Mouse (Mus musculus) G1E-ER4 (cell line): ENCODE results near the gene Fto. TPM values are rescaled to one million over a fixed set of nuclear protein-coding genes. Genes with fewer than 3 reads are reported as not detected.

Experiments used
- GATA1 ChIP-seq: IDR thresholded peaks from one replicate; pipeline ENCODE4 v1.8.0; 2012; ENCODE audit warnings: low read length, inconsistent platforms
- polyA plus RNA-seq: library from polyadenylated mRNA; stranded (reverse); fragments of >175 nt; gene quantifications from 2 replicates; pipeline ENCODE4 v1.2.3, GENCODE M21; 2012

Gene Fto
- 9.6 and 13.9 TPM in 2 replicates for polyA plus RNA-seq

DNA sequence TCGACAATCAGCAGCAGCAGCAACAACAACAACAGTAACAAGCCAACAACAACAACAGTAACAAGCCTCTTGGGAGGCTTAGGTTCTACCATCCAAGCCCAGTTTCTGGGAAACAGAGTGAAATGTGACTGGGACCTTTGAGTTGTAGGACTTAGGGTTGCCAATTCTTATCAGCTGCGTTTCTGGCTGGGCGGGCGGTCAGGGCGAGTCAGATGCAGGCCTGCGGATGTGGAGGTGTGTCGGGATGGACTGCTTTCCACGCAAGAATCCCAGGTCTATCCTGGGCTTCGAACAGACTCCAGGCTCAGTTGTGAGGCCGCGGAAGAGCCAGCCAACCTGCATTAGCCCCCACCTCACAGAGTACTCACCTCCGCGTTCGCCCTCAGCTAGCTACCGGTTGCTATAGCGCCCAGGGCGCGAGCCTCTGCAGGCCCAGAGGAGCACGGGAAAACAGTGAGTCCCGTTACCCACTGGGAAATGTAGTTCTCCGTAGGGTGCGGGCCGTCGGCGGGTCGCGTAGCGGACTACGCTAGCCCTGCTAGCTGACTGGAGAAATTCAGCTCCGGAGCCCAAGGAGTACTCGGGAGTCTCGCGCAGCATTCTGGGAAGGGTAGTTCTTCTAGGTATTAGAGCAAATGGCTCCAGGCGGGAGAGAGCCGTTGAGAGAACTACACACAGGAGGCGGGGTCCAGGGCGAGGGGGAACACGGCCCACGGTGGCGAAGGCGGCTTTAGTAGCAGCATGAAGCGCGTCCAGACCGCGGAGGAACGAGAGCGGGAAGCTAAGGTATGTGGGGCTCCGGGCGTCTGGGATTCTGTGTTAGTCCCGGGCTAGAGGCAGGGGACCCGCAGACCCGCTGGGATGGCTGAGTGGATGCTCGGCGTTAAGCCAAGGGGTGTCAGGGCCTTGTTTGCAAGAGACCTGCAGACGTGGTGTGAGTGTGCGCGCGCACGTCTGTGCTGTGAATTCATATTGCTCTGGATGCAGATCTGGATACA, at the start of gene Fto, which contains the start of gene Rpgrip1l:
Gene Fto (plus strand): TSS at position 691 of the 998 bp plus-strand sequence.
Gene Rpgrip1l (minus strand): TSS at position 428 of the 998 bp plus-strand sequence.
- TF ChIP-seq GATA1 = no peak

DNA sequence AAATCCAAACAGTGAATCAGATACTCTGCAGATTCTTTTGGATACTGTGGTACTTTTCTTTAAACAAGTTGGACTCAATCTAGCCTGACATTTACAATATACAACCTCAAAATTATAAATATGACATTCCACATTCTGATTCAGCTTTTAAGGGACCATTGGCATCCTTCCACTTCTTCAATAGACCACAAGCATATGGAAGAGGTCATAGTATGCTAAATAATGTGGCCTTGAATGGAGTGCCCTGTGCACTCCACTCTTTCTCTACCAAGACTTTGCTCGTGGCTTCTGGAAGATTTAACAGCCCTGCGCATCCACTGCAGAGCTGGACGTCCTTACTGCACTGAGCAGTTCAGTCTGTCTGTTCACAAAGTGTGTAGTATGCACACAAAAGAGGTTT, 49.4 kb upstream of the Fto start:
- TF ChIP-seq GATA1 = no peak

DNA sequence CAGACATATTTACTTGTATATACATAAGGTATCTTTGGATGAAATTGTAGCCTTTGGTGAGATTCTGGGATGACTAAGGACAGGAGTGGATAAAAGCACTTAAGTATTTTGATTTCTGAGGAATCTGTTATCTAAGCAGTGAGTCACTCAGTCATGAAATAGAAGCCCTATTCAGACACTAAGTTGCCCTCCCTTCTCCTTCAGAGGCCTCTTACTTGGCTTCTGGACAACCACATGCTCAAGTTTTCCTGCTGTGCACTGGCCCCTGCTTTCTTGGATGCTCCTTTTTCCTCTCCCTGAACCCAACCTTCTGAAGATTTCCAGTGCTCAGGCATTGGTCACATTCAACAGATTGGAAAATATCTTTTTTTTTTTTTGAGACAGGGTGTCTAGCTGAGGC, 48.8 kb upstream of the Fto start:
- TF ChIP-seq GATA1 = no peak

- no peak for TF ChIP-seq GATA1
Observed at GRCm38 (mm10) chr8:91269374-91269958, 43.9 kb upstream of the Fto start.

- no peak for TF ChIP-seq GATA1
Observed at GRCm38 (mm10) chr8:91273493-91273892, 39.8 kb upstream of the Fto start.

GRCm38 (mm10) chr8:91276337-91276736, 37.0 kb upstream of the Fto start:
- no peak for TF ChIP-seq GATA1

GRCm38 (mm10) chr8:91278060-91278459, 35.3 kb upstream of the Fto start:
- no peak for TF ChIP-seq GATA1

- TF ChIP-seq GATA1 = no peak
Observed at GRCm38 (mm10) chr8:91280467-91281212, 32.7 kb upstream of the Fto start.

DNA sequence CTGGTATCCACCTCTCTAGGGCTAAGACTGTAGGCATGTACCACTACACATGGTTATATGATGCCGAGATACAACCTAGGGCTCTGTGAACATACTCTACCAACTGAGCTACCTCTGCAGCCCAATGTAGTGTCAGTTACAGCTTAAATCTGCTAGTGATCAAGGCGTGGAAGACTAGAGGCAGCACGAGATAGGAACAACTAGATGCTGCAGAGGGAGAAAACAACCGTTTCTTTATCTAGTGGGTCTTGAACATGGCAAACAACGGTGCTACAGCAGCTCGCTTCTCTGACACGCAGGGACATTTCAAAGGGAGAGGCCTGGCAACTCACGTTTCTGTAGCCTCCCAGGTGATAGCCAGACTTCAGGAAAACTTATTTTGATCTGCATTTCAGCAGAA, 31.8 kb upstream of the Fto start:
- no peak for TF ChIP-seq GATA1

DNA sequence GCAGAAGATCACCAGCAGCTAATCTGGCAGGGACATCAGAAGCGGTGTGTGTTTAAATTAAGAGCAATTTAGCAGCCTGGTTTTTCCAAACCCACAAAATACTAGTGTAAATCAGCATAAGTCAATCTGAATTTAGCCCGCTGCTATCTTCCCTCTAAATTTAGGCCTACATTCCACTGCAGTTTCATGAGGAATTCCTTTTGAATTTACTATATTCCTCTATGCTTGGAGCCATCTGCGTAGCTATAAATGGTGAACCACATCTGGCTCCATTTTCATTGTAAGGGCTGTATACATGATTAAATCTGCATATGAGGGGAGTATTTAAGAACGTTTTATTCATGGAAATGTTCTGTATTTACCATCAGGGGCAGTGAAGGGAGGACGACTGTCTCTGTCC, 30.7 kb upstream of the Fto start:
- TF ChIP-seq GATA1 = no peak

DNA sequence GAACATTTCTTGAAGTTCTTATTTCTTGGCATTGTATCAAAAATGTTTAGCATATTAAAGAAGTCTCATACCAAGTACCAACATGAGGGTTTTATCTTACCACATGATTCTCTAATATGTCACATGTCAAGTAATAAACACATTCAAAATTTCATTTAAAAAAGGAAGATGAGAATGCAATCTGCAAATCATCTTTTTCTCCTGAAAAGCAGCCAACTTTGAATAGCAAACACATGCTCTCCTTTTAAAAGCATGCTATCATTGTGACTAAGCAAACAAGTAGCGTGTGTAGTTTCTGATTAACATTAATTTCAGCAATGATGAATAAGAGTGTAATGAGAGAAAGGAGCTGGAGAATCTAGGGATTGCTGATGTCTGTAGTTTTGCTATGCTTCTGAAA, 29.5 kb upstream of the Fto start:
- no peak for TF ChIP-seq GATA1

DNA sequence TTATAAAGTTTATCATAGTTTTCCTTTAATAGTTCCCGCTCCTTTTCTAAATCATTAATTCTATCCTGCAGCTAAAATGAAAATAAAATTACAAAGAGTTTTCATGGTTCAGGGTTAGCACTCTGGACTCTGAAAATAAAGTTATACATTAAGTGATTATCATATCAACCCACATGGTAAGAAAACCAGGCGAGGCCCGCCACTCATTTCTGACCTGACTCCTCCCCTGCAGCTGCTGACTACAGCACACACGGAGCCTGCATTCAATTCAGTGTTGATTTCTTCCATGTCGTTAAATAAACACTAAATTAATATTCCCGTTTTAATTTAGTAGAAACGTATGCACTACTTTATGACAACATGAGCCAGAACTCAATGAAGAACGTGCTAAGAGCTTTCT, 27.1 kb upstream of the Fto start:
- TF ChIP-seq GATA1 = no peak

- TF ChIP-seq GATA1 = no peak
Observed at GRCm38 (mm10) chr8:91290576-91290975, 22.7 kb upstream of the Fto start.

- no peak for TF ChIP-seq GATA1
Observed at GRCm38 (mm10) chr8:91295786-91296185, 17.5 kb upstream of the Fto start.

DNA sequence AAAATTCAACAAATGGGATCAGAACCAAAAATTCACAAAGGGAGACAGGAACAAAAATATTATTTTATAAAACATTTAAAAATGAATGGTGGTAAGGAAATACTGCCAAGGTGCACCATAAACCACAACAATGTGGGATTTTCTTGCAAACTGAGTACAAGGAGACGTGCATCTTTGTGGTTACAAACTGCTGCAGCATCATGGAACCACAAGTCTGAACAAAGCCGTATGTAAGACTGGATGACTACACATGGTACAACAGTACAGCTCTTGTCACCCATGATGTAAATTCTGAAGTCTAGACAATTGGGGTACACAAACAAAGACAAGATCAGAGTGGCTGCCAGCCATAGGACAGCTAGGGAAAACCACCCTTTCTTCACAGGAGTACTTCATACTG, 14.7 kb upstream of the Fto start:
- TF ChIP-seq GATA1 = no peak
